8 mouse cellular contexts compared by ENCODE assay signal in genomic region chr16:17530640-17531288, GRCm38 (mm10). TPM values are rescaled to one million over a fixed set of nuclear protein-coding genes. Genes with fewer than 3 reads are reported as not detected.
DNase-seq lines count a peak whose midpoint lies in the region; ATAC-seq and TF ChIP-seq lines count a peak whose summit lies in the region.

TSS of gene Thap7 (minus strand) at chr16:17531136.

- intact Hi-C loops in heart, postnatal 10 days (cut with DNase I), result loop anchor here (2.0 to 5.0 kb wide), 3 partner anchors 22 to 126 kb away; partner anchors contain the start of genes Crkl, Lztr1 and Snap29

- TF ChIP-seq CTCF in E14TG2a.4 (conservative IDR thresholded peaks at IDR 0.05; ENCODE audit: low read length), result no peak
- TF ChIP-seq CTCF in liver, postnatal 0 days (IDR thresholded peaks at IDR 0.05; ENCODE audit: low read depth), result no peak

- peak; percentile 86 for TF ChIP-seq EP300 in liver, postnatal 0 days (IDR thresholded peaks at IDR 0.05; ENCODE audit: low read depth)

- peak within 1 kb of the TSS; percentile 90 for H3K9ac ChIP-seq in forebrain, embryonic 13.5 days
- peak within 1 kb of the TSS; percentile 67 for H3K9ac ChIP-seq in liver, postnatal 0 days (replicated peaks)
- H3K9ac ChIP-seq in neural tube, embryonic 14.5 days (replicated peaks; ENCODE audit: low read depth, low read length), result peak within 1 kb of the TSS; percentile 90

- H3K4me1 ChIP-seq in E14TG2a.4 (replicated peaks; ENCODE audit: low read depth, low read length), result peaks cover 52% of the 10 kb centered on the region
- H3K4me1 ChIP-seq in forebrain, embryonic 13.5 days, result peaks cover 21% of the 10 kb centered on the region
- H3K4me1 ChIP-seq in liver, postnatal 0 days (ENCODE audit: insufficient read depth), result peaks cover 17% of the 10 kb centered on the region
- H3K4me1 ChIP-seq in neural tube, embryonic 14.5 days (ENCODE audit: control insufficient read depth, insufficient read depth, low read length), result peaks cover 17% of the 10 kb centered on the region

- no peaks in the 10 kb centered on the region; the same call in 1 of the 2 replicates for H3K27me3 ChIP-seq in E14TG2a.4 (ENCODE audit: insufficient read depth, low read length)
- no peaks in the 10 kb centered on the region for H3K27me3 ChIP-seq in forebrain, embryonic 13.5 days
- H3K27me3 ChIP-seq in liver, postnatal 0 days (ENCODE audit: insufficient read depth, low read length), result no peaks in the 10 kb centered on the region
- H3K27me3 ChIP-seq in neural tube, embryonic 14.5 days (ENCODE audit: control insufficient read depth, insufficient read depth, low read length), result no peaks in the 10 kb centered on the region

- H3K36me3 ChIP-seq in E14TG2a.4 (ENCODE audit: insufficient read depth, low read length), result peaks cover 32% of the 10 kb centered on the region
- H3K36me3 ChIP-seq in forebrain, embryonic 13.5 days (ENCODE audit: poor library complexity, severe bottlenecking), result peaks cover 33% of the 10 kb centered on the region
- H3K36me3 ChIP-seq in liver, postnatal 0 days (replicated peaks; ENCODE audit: insufficient read depth, low read length), result peaks cover 31% of the 10 kb centered on the region
- peaks cover 22% of the 10 kb centered on the region for H3K36me3 ChIP-seq in neural tube, embryonic 14.5 days (ENCODE audit: control insufficient read depth, insufficient read depth, low read length)

- peak; percentile 98 for ATAC-seq in forebrain, embryonic 13.5 days
- peak; percentile 92 for ATAC-seq in liver, postnatal 0 days
- peak; percentile 97 for ATAC-seq in neural tube, embryonic 14.5 days (ENCODE audit: low read depth)

- peak within 1 kb of the TSS; percentile 87 for H3K4me3 ChIP-seq in E14TG2a.4 (replicated peaks; ENCODE audit: low read length)
- H3K4me3 ChIP-seq in forebrain, embryonic 13.5 days, result peak within 1 kb of the TSS; percentile 71
- peak within 1 kb of the TSS; percentile 60 for H3K4me3 ChIP-seq in liver, postnatal 0 days (ENCODE audit: low read depth, low read length)
- H3K4me3 ChIP-seq in neural tube, embryonic 14.5 days (ENCODE audit: low read depth, low read length), result peak within 1 kb of the TSS; percentile 70

- under 1% methylated on average over 67 of the region's 67 CpGs for WGBS in forebrain, embryonic 13.5 days
- under 1% methylated on average over 67 of the region's 67 CpGs for WGBS in large intestine, adult 2 months
- WGBS in liver, postnatal 0 days (ENCODE audit: insufficient replicate concordance), result under 1% methylated on average over 67 of the region's 67 CpGs
- under 1% methylated on average over 64 of the region's 67 CpGs for WGBS in neural tube, embryonic 14.5 days

- H3K4me2 ChIP-seq in forebrain, embryonic 13.5 days, result peak within 1 kb of the TSS; percentile 95
- H3K4me2 ChIP-seq in liver, postnatal 0 days (ENCODE audit: low read depth, low read length), result peak within 1 kb of the TSS; percentile 92
- peak within 1 kb of the TSS; percentile 91 for H3K4me2 ChIP-seq in neural tube, embryonic 14.5 days (ENCODE audit: low read depth, low read length)

- DNase-seq in c-Kit-positive CD71-positive TER-119-positive erythroid progenitor cells, embryonic 14.5 days (ENCODE audit: low spot score), result peak; percentile 96
- DNase-seq in heart, postnatal 10 days, result peak; percentile 96 to 98
- DNase-seq in large intestine, adult 2 months (ENCODE audit: low read depth, low spot score), result peak; percentile 88
- peak; percentile 98 for DNase-seq in liver, postnatal 0 days
- peak; percentile 97 for DNase-seq in testis, postnatal 10 days (ENCODE audit: low spot score)

- peak within 1 kb of the TSS; percentile 96 for H3K27ac ChIP-seq in forebrain, embryonic 13.5 days
- peak within 1 kb of the TSS; percentile 92 for H3K27ac ChIP-seq in liver, postnatal 0 days (ENCODE audit: low read depth)
- peak within 1 kb of the TSS; percentile 97 for H3K27ac ChIP-seq in neural tube, embryonic 14.5 days (ENCODE audit: low read depth, low read length)

- no peaks in the 10 kb centered on the region for H3K9me3 ChIP-seq in E14TG2a.4 (ENCODE audit: low read length)
- H3K9me3 ChIP-seq in forebrain, embryonic 13.5 days (replicated peaks), result no peaks in the 10 kb centered on the region
- H3K9me3 ChIP-seq in liver, postnatal 0 days (ENCODE audit: low read length), result no peaks in the 10 kb centered on the region
- no peaks in the 10 kb centered on the region for H3K9me3 ChIP-seq in neural tube, embryonic 14.5 days (ENCODE audit: control insufficient read depth, low read length)

RNA-seq across cellular contexts. Expression of gene Thap7, which starts in this region (rescaled TPM):
- polyA plus RNA-seq in forebrain, embryonic 13.5 days (2015; fragmentation: Nextera tagmentation; extraction: Ambion mirVana), result 58.3 and 59.2 TPM in 2 replicates
- 10 to 100 TPM; 17.8 to 20.0 TPM for total RNA-seq in heart, postnatal 10 days (2021)
- polyA plus RNA-seq in large intestine, adult 2 months (2012; rRNA removed), result 67.3 and 70.7 TPM in 2 replicates
- 21.3 and 24.4 TPM in 2 replicates for polyA plus RNA-seq in liver, postnatal 0 days (2015; fragmentation: Nextera tagmentation; extraction: Ambion mirVana)
- polyA plus RNA-seq in neural tube, embryonic 14.5 days (2014; fragmentation: Nextera tagmentation; extraction: Ambion mirVana), result 58.6 and 62.7 TPM in 2 replicates

Comparison
In these comparisons a context has a peak if more than half of its experiments do, and no peak if none do; other contexts are left out.
1. Peak in every context shown above with its lines: DNase-seq, ATAC-seq, H3K4me3 ChIP-seq and H3K27ac ChIP-seq.